17 mouse cellular contexts compared by ENCODE assay signal in genomic region chr17:79711944-79712343, GRCm38 (mm10). TPM values are rescaled to one million over a fixed set of nuclear protein-coding genes. Genes with fewer than 3 reads are reported as not detected.
DNase-seq lines count a peak whose midpoint lies in the region; ATAC-seq and TF ChIP-seq lines count a peak whose summit lies in the region.
"Had no signal": no experiment of that assay in that cellular context is flagged by ENCODE, and none has a peak within 500 bp of the region (broad histone marks: within the 10 kb centered on the region; RNA-seq: fewer than 3 reads in every experiment).

No protein-coding gene starts in this region.

- no peak overlapping the region for H3K9ac ChIP-seq in intestine, postnatal 0 days (ENCODE audit: low read depth, low read length)
- H3K9ac ChIP-seq: lung, embryonic 15.5 days had no signal

- WGBS in kidney, adult 2 months: 55% methylated on average over 6 of the region's 6 CpGs
- 32% methylated on average over 6 of the region's 6 CpGs for WGBS in intestine, postnatal 0 days

- 0 out of 2 replicates have a peak, but pooled peaks cover 2% of the 10 kb centered on the region for H3K4me1 ChIP-seq in kidney, adult 2 months (ENCODE audit: control insufficient read depth, insufficient read depth, low read length)
- peaks cover 13% of the 10 kb centered on the region for H3K4me1 ChIP-seq in testis, adult 2 months (ENCODE audit: control insufficient read depth, insufficient read depth, low read length)
- no peaks in the 10 kb centered on the region; the same call in 1 of the 2 replicates for H3K4me1 ChIP-seq in intestine, postnatal 0 days (replicated peaks; ENCODE audit: control insufficient read depth, insufficient read depth, low read length)

- intact Hi-C loops in left cerebral cortex, adult 2 months (cut with DNase I): no loop called here

- H3K36me3 ChIP-seq in kidney, adult 2 months (ENCODE audit: control insufficient read depth, insufficient read depth, low read length): no peaks in the 10 kb centered on the region
- no peaks in the 10 kb centered on the region for H3K36me3 ChIP-seq in testis, adult 2 months (ENCODE audit: control insufficient read depth, insufficient read depth, low read length)
- no peaks in the 10 kb centered on the region for H3K36me3 ChIP-seq in intestine, postnatal 0 days (ENCODE audit: control insufficient read depth, insufficient read depth)
- H3K36me3 ChIP-seq: G1E; lung, embryonic 15.5 days had no signal

- TF ChIP-seq POLR2A in kidney, adult 2 months (IDR thresholded peaks at IDR 0.05; ENCODE audit: low read depth, low read length): no peak
- TF ChIP-seq POLR2A in testis, adult 2 months (IDR thresholded peaks at IDR 0.05; ENCODE audit: control insufficient read depth, low read depth, low read length): no peak

- H3K4me3 ChIP-seq in kidney, adult 2 months (ENCODE audit: insufficient read depth, low read depth, low read length): peak overlapping the region; percentile 18; the same call in 1 of the 2 replicates
- peak overlapping the region; percentile 88 for H3K4me3 ChIP-seq in testis, adult 2 months (ENCODE audit: control insufficient read depth, low read depth, low read length)
- 0 out of 2 replicates have a peak overlapping the region, but pooled peaks have one; percentile 11 for H3K4me3 ChIP-seq in intestine, postnatal 0 days (ENCODE audit: low read depth, low read length)
- no peak overlapping the region for H3K4me3 ChIP-seq in left cerebral cortex, adult 2 months
- H3K4me3 ChIP-seq: erythroblast, embryonic 14.5 days had no signal

- no peak for DNase-seq in kidney, adult 2 months
- no peak for DNase-seq in kidney, postnatal 10 days
- DNase-seq in testis, postnatal 14 days (ENCODE audit: low spot score): no peak
- no peak for DNase-seq in spleen, postnatal 10 days (ENCODE audit: low spot score in 2 of 2)
- no peak for DNase-seq in left cerebral cortex, adult 2 months (ENCODE audit: extremely low spot score in 1 of 2, low spot score in 2 of 2)
- DNase-seq: adrenal gland, adult 2 months; cerebellum, adult 18-20 months; gastrocnemius, postnatal 10 days; heart, postnatal 36 days; liver had no signal

- H3K9me3 ChIP-seq in intestine, postnatal 0 days (ENCODE audit: control insufficient read depth): no peaks in the 10 kb centered on the region
- H3K9me3 ChIP-seq: lung, embryonic 15.5 days had no signal

- H3K27ac ChIP-seq in kidney, adult 2 months (ENCODE audit: insufficient read depth, low read depth, low read length): no peak overlapping the region
- H3K27ac ChIP-seq in testis, adult 2 months (ENCODE audit: control insufficient read depth, insufficient read depth, low read depth, low read length): no peak overlapping the region
- H3K27ac ChIP-seq in intestine, postnatal 0 days (ENCODE audit: low read depth, low read length): no peak overlapping the region
- H3K27ac ChIP-seq in left cerebral cortex, adult 2 months: no peak overlapping the region
- H3K27ac ChIP-seq: lung, embryonic 15.5 days had no signal

- no peak for ATAC-seq in intestine, postnatal 0 days
- ATAC-seq: inflammation-experienced regulatory T-cells, adult 6 months had no signal

- no peaks in the 10 kb centered on the region; the same call in 1 of the 2 replicates for H3K27me3 ChIP-seq in kidney, adult 2 months (replicated peaks; ENCODE audit: control insufficient read depth, insufficient read depth, low read length)
- peaks cover 3% of the 10 kb centered on the region; the same call in 1 of the 2 replicates for H3K27me3 ChIP-seq in testis, adult 2 months (ENCODE audit: control insufficient read depth, insufficient read depth, low read length)
- H3K27me3 ChIP-seq in intestine, postnatal 0 days (replicated peaks; ENCODE audit: control insufficient read depth, insufficient read depth, low read length): peaks cover 62% of the 10 kb centered on the region

- no peak overlapping the region for H3K4me2 ChIP-seq in intestine, postnatal 0 days (replicated peaks; ENCODE audit: low read depth)

- TF ChIP-seq CTCF in kidney, adult 2 months (conservative IDR thresholded peaks at IDR 0.05; ENCODE audit: insufficient read depth, insufficient read length, low read depth, low read length): no peak
- TF ChIP-seq CTCF in testis, adult 2 months (IDR thresholded peaks at IDR 0.05; ENCODE audit: control insufficient read depth, insufficient read depth, insufficient replicate concordance, low read depth, low read length): no peak
- no peak for TF ChIP-seq CTCF in intestine, postnatal 0 days (IDR thresholded peaks at IDR 0.05; ENCODE audit: low read depth)
- no peak for TF ChIP-seq CTCF in left cerebral cortex, adult 2 months (IDR thresholded peaks at IDR 0.05)

RNA-seq across cellular contexts. Expression of gene Cyp1b1, which starts 2.9 kb away (rescaled TPM):
- 27.0 and 30.9 TPM in 2 replicates for polyA plus RNA-seq in kidney, adult 2 months (2012; rRNA removed)
- 34.0 and 35.3 TPM in 2 replicates for polyA plus RNA-seq in testis, adult 2 months (2012; rRNA removed)
- polyA plus RNA-seq in intestine, postnatal 0 days (2015; fragmentation: Nextera tagmentation; extraction: Ambion mirVana): 3.7 and 4.4 TPM in 2 replicates
- 1 to 10 TPM; 3.6 to 4.1 TPM for total RNA-seq in left cerebral cortex, adult 2 months (2021)
- total RNA-seq: megakaryocyte progenitor cell, adult 5-6 weeks had no signal
- polyA plus RNA-seq: erythroblast, embryonic 14.5 days; G1E; inflammation-experienced regulatory T-cells, adult 6 months had no signal
